Mouse (Mus musculus) ES-CJ7 (cell line): ENCODE data around the gene Cd79a.

ENCODE experiments used
- DNase-seq: peaks from one replicate; pipeline ENCODE4 v3.0.0; 2011; ENCODE audit warnings: low read depth, low spot score

Cd79a gene

DNA sequence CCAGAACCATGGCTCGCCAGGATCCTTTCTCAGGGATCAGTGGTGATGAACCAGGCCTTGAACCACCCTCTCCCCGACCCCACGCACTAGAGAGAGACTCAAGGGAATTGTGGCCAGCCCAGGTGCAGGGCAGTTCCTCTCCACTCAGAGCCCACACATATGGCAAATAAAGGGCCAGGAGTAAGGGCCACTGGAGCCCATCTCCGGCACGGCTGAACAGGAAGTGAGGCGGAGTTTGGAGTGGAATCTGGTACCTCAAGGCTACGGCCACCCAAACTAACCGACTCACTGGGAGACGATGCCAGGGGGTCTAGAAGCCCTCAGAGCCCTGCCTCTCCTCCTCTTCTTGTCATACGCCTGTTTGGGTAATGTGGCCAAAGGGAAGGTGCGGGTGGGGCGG, at the start of gene Cd79a:
Gene Cd79a, plus strand, starts transcription at position 158 of the 400 bp plus-strand sequence.
- no peak for DNase-seq

DNA sequence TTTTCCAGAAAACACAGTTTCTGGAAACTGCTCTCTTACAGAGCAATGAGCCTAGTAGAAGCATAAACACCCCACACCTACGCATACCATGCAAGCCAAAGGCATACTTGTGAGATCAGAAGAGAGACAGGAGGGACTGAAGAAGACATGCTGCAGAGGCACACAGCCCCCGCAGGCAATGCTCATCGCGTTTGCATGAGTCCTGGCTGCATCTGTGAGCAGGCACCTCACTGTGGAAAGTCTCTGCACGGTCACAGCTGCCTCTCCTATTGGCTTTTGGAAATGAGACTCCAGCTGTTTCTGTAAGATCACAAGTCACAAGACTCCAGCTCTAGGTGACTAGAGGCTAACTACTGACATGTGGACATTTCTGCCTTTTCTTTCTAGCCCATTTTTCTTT, 47.0 kb upstream of the Cd79a start:
- peak; percentile 75 for DNase-seq

DNA sequence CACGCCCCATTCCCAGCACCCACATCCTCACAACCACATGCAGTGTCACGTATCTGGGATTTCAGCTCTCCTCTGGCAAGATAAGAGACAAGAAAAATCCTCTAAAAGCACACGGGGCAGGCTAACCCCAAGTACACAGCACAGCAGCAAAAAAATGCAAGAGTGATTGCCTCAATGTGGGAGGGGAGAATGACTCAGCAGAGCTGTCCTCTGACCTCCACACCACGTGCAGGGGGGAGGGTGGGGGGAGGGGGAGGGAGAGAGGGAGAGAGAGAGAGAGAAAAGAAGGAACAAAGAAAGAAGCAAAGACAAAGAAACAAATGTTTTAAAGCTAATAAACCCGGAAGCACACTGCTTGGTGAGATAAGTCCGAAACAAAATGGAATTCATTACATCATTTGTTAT, 46.3 kb upstream of the Cd79a start:
- DNase-seq: peak; percentile 90

DNA sequence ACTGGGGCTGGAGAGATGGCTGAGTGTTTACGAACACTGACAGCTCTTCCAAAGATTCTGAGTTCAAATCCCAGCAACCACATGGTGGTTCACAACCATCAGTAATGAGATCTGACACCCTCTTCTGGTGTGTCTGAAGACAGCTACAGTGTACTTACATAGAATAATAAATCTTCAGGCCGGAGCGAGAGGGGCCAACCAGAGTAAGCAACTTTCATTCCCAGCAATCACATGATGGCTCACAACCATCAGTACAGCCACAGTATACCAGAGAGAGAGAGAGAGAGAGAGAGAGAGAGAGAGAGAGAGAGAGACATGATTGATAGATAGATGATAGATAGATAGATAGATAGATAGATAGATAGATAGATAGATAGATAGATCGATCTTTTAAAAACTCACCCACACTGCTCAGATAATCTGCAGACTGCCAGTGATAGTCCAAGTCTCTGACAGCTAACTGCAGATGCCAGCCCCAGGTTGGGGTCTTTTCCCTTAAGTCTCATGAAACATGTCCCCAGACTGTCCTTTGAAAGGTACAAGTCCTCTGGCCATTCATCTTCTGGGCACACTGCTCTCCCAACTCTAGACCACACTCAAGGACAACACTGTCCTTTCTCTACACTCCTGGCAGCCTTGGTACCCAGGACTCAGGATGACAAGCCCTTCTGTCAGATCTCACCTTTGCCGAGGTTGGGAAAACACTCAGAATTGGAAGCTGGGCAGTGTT, 45.4 kb upstream of the Cd79a start:
- no peak for DNase-seq

DNA sequence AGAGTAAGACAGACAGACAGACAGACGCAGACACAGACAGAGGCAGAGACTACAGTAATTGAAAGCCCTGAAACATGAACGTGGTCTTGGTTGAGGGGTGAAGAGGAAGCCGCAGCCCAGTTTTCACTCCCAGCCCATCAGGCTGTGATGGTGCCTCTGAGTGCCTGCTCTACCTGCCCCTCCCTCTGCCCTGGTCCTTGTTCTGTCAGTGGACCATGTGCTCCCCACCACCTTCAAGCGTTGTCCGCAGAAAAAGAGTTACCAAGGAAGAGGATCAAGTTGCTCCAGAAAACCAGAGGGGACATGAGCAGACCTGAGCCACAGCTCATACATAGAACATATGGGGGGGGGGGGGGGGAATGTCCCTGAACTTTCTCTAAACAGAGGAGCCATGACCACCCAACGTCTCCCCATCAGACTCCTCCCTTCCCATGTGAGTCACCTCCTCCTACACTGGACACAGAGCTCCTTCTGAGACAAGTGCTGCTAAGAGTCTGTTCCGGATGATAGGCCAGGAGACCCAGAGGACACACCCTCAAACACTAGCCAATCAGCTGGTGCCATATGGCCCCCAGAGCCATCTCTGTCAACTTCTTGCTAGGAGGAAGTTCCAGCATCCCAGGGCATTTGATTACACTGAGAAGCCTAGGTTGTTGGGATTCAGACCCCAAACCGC, 44.5 kb upstream of the Cd79a start:
- DNase-seq: peak; percentile 64

DNA sequence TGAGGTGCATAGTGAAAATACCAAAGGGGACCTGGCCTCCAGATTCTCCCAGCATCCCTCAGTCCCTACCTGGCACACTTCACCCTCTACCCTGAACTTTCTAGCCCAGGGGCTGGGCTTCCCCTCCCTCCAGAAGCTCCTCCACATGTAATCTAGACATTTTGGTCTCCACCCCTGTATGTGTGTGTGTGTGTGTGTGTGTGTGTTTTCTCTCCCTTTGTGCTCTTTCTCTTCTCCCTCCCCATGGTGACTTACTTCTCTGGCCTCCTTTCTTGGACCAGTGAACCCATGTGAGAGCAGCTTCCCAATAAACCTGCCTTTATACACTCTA, 44.0 kb upstream of the Cd79a start:
- no peak for DNase-seq

DNA sequence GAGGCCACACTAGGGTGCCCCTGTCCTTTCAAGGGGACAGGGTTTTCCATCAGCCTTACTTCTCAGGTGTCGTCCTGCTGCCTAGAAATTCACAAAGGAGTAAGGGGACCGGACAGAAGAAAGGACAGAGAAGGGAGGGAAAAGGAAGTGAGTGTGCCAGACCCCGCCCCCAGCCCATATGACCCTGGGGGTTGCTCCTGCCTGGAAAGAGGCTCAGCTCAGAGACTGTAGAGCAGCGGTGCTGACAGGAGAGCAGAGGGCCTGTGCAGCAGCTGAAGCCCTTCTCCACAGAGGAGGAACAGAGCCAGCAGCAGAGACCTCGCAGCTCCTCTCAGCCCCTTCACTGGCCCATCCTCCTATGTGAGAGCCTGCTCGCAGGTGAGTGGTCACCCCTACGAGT, 43.5 kb upstream of the Cd79a start:
- DNase-seq: peak; percentile 52

DNA sequence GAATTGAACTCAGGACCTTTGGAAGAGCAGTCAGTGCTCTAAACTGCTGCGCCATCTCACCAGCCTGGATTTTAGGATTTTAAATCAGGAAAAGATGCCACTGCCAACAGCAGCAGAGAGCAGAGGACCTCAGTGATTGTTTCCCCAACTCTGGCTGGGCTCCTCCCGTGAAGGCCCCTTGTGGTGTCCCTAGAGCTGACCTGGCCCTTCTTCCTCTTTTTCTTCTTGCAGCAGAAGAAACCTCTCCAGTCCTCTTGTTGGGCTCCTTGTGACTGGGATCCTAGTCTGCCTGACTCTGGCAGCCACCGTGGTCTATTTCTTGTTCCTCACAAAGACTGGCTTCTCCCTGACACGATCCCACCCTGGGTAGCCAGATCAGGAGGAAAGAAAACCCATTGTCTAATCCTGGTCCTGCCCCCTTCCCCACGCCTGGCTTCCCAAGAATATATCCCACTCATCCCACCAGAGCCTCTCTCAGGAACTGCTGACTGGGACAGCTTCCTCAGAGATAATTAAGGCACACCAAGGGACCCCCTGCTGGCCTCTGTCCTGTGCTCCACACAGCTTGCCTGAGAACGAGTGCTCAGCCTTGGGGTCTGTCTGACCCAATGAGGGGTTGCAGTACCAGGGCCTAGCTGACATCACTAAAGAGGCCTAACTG, 40.6 kb upstream of the Cd79a start:
- peak; percentile 39 for DNase-seq

DNA sequence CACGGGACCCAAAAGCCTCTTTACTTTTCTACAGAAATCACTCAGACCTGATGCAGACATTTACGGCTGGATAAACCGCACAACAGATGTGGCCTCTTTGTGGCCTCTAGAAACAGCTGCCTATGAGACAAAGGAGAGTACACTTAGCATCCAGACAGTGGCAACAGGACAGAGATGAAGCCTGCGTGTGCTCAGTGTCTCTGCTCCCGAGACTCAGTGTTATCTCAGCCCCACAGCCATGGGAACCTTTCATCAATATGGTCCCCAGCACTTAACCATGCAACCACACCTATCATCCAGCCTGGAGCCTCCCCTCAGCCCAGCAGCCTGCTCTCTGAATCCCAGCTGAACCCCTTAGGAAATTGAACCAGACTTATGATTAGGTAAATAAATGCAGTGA, 37.9 kb upstream of the Cd79a start:
- no peak for DNase-seq

DNA sequence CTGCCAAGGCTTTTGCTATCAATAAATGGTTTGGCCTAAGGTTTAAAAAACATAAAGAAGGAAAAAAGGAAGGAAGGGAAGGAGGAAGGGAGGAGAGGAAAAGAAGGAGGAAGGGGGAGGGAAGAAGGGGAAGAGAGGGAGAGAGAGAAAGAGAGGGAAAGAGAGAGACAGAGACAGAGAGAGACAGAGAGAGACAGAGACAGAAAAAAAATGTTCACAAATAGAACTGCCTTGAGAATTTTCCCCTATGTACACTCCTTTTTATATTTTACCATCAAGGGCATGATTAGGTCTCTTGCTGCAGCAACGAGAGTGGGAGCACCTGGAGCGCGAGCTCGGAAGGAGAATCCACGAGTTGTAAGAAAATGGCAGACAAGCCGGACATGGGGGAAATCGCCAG, 35.3 kb upstream of the Cd79a start, which contains the start of gene Gm9844:
Gene Gm9844, plus strand, starts transcription at position 301 of the 400 bp plus-strand sequence.
- no peak for DNase-seq

DNA sequence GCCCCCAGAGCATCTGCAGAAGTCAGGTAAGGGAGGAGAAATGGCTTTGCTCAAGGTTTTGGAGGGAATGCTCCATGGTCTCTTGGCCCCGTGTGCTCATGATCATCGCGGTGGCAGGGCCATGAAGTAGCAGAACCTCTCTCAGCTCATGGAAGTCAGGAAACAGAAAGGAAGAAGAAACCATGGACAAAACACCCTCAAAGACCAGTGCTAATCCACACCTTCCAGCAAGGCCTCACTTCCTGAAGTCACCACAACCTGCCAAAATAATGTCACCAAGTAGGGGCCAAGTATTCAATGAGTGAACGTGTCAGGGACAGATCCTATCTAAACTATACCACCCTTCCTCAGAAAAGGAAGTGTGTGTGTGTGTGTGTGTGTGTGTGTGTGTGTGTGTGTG, 34.3 kb upstream of the Cd79a start:
- DNase-seq: no peak

DNA sequence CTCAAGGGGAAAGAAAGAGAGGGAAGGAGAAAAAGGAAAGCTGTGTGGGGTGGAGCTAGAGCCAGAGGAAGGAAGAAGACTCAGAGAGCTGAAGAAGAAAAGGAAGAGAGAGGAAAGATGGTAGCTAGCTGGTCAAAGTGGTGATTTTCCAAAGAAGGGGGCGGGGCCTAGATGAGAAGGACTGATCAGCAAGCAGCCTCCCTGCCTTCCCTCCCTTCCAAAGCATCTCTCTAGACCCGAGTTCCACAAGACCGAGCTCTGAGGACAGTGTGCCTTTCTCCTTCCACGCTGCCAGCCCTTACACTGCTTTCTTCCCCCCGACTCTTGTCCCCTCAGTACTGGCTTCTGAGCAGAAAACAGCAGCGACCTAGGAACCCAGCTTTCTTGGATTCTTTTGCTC, 33.0 kb upstream of the Cd79a start:
- DNase-seq: no peak

DNA sequence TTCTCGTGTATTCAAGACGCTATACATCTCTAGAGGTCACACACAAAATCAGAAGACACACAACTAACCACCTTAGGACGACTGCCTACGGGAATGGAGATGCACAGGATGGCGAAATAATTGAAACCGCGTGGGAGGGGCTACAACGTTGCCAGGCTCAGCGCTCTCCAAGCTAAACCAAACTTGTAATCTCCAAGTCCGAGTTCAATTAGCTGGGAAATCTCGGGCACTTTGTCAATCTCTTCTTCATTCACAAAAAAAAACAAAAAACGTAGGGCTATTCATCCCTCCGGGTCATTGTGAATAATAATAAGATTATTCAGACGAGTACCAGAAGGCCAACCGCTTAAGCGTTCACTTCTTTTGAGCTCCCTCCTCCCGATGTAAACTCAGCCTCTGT, 28.1 kb upstream of the Cd79a start:
- DNase-seq: no peak

DNA sequence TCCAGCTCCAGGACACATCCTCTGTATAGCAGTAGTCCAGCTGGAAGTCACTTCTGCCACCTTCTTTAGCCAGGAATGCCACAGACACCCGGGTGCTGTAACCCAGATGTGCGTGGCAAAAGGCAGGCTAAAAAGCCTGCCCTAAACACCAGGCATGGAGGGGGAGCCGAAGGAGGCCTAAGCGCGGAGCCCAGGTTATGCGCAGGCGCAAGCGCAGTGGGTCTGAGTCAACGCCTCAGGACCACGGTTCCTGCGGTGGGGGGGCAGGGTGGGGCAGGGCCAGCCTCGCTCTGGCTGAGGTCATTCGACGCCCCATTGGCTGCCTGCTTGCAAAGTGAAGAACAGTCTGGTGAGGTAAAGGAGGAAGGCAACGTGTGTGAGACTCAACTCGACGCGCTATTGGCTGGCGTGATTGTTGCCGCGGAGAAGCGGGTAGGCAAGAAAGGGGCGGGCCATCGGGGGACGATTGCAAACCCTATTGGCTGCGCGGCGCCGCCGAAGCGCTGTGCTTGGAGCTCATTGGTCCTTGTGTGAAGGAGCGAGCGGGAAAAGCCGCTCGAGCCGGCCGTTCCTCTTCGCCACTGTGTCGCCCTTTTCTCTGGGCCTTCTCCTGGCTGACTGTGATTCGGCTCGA, 27.5 kb upstream of the Cd79a start, which contains the start of the genes Lypd4 and Dmrtc2:
Gene Lypd4, minus strand, starts transcription at position 410 of the 634 bp plus-strand sequence.
Gene Dmrtc2, plus strand, starts transcription at position 526 of the 634 bp plus-strand sequence.
- peak; percentile 87 for DNase-seq

DNA sequence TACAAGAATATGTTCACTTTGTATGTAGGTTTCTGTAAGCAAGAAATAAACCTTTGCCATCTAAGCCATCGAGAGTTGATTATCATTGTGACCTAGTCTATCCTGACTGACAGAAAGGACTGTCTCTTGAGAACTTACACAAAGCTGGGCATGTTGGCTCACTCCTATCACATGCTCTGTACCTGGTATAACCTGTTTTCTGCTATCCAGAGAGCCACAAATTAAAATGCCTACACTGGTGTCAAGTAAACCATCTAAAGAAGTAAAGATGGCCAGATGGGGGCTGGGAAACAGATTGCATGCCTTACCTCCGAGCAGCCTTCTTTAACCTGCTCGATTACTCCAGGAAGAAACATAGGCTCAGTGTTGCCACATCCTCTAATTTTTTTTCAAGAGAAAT, 19.6 kb upstream of the Cd79a start:
- DNase-seq: no peak

DNA sequence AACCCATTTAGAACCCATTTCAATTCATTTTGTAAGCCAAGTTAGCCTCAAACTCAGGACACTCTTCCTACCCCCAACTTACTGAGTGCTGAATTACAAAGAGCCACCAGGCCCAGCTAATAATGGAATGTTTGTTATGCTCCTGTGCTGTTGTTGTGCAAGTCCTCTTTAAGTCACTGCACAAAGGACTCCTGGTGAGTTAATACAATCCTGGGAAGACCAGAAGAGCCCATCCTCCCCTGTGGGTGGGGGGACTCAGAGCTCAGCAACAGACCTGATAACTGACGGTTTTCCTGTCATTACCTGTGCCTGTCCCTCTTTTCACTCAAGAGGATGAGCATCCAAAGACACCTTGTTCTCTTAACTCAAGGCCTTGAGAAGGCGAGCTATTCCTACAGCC, 17.6 kb upstream of the Cd79a start:
- DNase-seq: peak; percentile 98

DNA sequence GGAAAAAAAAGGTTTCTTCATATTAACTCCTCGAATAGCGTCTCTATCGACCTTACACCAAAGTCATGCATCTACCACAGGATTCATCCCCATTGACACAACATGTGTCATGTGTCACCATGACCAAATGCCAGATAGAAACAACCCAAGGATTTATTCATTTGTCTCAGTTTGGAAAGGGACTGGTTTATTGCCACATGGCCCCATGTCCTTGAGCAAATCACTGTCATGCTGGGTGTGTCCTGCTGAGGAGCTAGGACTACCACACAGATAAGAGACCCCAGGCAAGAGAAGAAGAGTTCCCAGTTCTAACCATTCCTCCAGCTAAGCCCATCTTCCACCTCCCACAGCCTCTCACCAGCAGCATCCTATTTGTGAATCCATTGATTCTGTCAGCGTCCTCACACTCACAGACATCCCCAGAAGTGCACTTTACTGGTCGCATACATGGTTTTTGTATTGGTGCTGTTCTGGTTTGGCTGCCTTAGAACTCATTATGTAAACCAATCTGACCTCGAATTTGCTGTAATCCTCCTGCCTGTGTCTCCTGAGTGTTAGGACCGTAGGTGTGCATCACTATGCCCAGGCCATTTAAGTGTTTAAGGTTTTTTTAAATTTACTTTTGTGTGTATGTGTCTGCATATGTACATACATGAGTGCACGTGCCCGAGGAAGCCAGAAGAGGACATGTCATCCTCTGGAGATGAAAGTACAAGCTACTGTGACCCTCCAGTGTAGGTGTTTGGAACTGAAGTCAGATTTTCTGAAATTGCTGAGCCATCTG, 14.6 kb upstream of the Cd79a start:
- no peak for DNase-seq

DNA sequence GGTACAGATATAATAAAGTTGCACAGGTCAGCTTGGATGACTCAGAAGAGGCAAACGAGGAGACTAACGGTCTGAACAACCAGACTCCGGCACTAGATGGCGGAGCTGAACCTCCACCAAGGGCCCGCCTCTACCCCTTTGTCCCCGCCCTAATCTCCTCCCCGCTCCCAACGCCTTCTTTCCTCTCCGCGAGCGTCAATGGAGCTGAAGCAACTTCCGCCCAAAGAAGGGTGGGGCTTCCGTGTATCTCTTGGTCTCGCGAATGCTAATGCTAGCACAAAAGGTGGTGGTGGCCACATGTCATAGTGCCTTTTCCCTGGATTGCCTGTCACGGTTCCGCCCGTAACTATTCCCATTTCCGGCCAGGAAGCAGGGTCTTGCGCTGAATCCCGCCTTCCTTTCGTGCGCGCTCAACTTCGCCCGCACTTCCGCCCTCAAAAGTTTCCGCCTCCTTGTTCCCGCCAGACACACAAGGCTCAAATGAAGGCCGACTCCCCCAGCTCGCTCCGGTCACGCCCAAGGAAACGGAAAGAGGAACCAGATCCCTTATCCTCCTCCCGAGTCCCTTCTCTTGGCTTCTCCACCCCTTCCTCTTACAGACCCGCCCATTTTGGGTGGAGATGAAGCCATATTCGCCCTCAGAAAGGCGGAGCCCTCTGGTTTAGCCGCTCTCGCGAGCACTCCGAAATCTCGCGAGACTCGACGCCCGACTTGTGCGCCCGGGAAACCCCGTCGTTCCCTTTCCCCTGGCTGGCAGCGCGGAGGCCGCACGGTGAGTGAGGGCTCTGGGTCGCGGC, 13.1 kb upstream of the Cd79a start, which contains the start of gene Rps19:
Gene Rps19, plus strand, starts transcription at position 476 of the 797 bp plus-strand sequence.
- peak; percentile 99 for DNase-seq

DNA sequence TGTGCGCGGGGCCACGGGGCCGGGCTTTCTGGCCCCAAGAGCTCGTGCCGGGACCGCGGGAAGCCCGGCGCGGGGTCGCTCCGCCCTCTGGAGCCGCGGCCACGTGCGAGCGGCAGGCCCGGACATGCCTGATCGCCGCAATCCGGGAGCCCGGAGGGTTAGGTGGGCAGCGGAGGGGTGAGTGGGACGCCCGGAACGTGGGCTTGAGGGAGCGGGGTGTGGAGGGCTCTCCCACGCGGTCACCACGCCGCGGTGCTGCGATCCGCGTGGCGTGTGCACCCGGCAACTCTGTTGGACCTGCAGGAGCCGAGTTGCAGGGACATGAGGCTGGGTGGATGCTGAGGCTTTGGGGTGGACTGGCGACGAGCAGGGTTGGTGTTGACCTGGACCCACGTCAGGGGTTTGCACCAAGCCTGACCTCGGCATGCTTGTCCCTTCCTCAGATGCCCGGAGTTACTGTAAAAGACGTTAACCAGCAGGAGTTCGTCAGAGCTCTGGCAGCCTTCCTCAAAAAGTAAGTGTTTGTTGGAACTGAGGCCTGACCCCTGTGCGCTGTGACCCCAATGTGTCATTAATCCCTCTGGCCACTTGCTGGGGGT, 12.4 kb upstream of the Cd79a start:
- DNase-seq: no peak
